Mouse (Mus musculus): ENCODE data around the gene Pi4k2a.

DNA sequence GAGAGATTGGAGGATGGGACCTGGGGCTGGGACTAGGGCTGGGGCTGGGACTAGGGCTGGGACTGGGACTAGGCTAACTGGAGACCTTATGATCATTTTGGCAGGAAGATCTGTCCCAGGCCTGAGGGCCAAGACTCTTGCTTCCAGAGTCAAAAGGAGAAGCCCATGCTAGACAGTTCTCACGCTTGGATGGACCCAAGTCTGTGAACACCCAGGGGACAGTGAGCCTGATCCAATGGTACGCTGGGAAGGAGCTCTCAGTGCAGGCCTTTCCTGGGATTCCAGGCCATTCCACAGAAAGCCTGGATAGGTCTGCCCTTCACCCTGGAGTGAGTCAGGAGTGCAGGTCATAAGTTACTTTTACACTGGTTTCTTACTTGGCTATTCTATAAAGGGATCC, 15.2 kb upstream of the Pi4k2a start:
- no peak for TF ChIP-seq CTCF (IDR thresholded peaks at IDR 0.05; ENCODE audit: low read depth)
- TF ChIP-seq EP300 (IDR thresholded peaks at IDR 0.05; ENCODE audit: low read depth) = no peak

All from liver, postnatal 0 days (tissue).